Mouse (Mus musculus): ENCODE measurements around the gene Eapp. TPM values are rescaled to one million over a fixed set of nuclear protein-coding genes. Genes with fewer than 3 reads are reported as not detected.
A peak's percentile ranks its signal among the peaks of the same experiment; 100 is the strongest.
"Not testable (repeated sequence)": the region's sequence is repeated elsewhere in the genome, so short reads cannot be mapped to it uniquely, and the experiment has no call there.

Gene Eapp
- polyA plus RNA-seq, 1 experiment from 2014 or later, result 50.0 TPM

DNA sequence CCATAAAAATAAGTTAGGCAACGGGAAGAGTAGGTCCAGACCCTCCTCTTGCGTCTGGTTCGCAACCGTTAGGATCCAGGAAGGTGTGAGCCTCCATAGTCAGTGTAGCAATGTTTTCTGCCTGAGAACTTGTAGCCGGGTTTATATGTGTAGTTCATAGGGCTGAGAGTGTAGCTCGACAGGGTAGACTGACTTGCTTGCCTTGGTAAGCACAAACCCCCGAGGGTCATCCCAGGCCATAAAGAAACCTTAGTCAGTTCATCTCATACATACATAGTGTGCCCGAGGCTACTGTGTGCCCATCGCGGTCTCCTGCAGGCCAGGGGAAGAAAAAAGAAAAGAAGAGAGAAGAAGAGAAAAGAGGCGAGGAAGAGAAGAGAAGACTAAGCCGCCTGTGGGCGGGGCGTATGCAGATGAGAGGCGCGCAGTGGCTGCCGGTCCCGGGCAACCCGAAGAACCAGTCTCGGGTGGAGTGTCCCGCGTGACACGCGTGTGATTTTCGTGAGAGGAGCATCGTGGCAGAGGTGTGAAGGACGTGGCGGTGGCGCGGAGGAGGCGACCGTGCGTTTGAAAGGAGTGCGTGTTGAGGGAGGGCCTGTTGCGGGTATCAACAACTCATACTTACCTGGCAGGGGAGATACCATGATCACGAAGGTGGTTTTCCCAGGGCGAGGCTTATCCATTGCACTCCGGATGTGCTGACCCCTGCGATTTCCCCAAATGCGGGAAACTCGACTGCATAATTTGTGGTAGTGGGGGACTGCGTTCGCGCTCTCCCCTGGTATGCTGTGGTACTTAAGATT, 14.2 kb upstream of the Eapp start:
- DNase-seq, result peak; percentile 26
- not testable (repeated sequence) for ATAC-seq (ENCODE audit: low read depth); H3K4me3 ChIP-seq (replicated peaks); H3K27me3 ChIP-seq; H3K27ac ChIP-seq; H3K9ac ChIP-seq; H3K36me3 ChIP-seq; H3K4me1 ChIP-seq (replicated peaks); H3K9me3 ChIP-seq (replicated peaks); H3K4me2 ChIP-seq
- 0% methylated on average over 7 of the region's 44 CpGs for WGBS (ENCODE audit: insufficient replicate concordance)

DNA sequence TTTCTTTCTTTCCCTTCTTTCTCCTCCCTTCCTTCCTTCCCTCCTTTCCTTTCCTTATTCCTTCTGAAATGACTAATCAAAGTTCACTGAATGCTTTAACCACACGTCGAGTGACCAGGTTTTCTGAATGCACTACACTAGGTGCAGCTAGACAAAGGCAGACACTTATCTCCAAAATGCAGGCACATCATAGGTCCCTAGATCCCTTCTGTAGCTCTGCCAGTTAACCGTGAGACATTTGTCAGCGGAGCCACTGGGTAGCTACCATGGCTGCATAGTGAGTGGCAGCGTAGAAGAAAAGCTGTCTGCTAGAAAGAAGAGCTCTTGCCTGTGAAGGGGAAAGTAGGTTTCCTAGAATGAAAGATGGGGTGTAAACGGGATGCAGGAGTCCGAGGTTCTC, 3.7 kb upstream of the Eapp start:
- Histone ChIP-seq H3K4me3 (replicated peaks) (no peak overlapping the region), H3K4me2 (no peak overlapping the region), H3K27ac (no peak overlapping the region), H3K36me3 (no peaks in the 10 kb centered on the region), H3K27me3 (no peaks in the 10 kb centered on the region), H3K9me3 (replicated peaks) (no peaks in the 10 kb centered on the region), H3K9ac (peak overlapping the region; percentile 3; the same call in 1 of the 2 replicates), H3K4me1 (replicated peaks) (peaks cover 28% of the 10 kb centered on the region)
- no peak for DNase-seq
- no peak for ATAC-seq (ENCODE audit: low read depth)
- WGBS (ENCODE audit: insufficient replicate concordance), result 37% methylated on average over 7 of the region's 7 CpGs

DNA sequence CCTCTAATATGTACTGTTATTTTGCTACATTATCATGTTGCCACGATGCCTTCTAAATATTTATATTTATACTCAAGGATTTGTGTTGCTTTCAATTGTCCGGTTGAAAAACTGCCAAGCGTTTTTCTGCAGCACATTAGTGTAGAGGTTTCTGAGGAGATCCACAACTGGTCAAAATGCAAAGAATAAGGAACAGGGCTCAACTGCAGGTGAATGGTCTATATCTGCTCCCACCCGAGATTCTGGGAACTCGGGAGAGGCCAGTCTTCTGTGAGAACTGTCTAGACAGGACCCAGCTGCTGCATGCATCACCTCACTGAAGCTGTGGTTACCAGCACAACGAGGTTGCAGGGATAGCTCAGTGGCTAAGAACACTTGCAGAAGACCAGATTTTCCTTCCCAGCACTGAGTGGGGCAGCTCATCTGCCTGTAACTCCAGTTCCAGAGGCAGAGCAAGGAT, 2.1 kb upstream of the Eapp start:
- WGBS (ENCODE audit: insufficient replicate concordance), result 48% methylated on average over 6 of the region's 6 CpGs
- peak overlapping the region; percentile 97 for H3K27ac ChIP-seq
- no peaks in the 10 kb centered on the region for H3K27me3 ChIP-seq
- peak overlapping the region; percentile 28 for H3K4me2 ChIP-seq
- peaks cover 41% of the 10 kb centered on the region for H3K4me1 ChIP-seq (replicated peaks)
- no peaks in the 10 kb centered on the region for H3K9me3 ChIP-seq (replicated peaks)
- ATAC-seq (ENCODE audit: low read depth), result no peak
- no peak overlapping the region for H3K4me3 ChIP-seq (replicated peaks)
- peak overlapping the region; percentile 18; the same call in 1 of the 2 replicates for H3K9ac ChIP-seq
- no peak for DNase-seq
- peaks cover 1% of the 10 kb centered on the region for H3K36me3 ChIP-seq

GRCm38 (mm10) chr12:54697003-54697597, 1.4 kb upstream of the Eapp start:
- Histone ChIP-seq H3K4me2 (peak overlapping the region; percentile 28), H3K9me3 (replicated peaks) (no peaks in the 10 kb centered on the region), H3K4me3 (replicated peaks) (no peak overlapping the region), H3K27me3 (no peaks in the 10 kb centered on the region), H3K4me1 (replicated peaks) (peaks cover 44% of the 10 kb centered on the region), H3K9ac (0 out of 2 replicates have a peak overlapping the region, but pooled peaks have one; percentile 18), H3K36me3 (peaks cover 8% of the 10 kb centered on the region), H3K27ac (peak overlapping the region; percentile 97)
- DNase-seq (no peak), ATAC-seq (ENCODE audit: low read depth) (peak; percentile 69)
- WGBS (ENCODE audit: insufficient replicate concordance), result 2% methylated on average over 7 of the region's 7 CpGs

DNA sequence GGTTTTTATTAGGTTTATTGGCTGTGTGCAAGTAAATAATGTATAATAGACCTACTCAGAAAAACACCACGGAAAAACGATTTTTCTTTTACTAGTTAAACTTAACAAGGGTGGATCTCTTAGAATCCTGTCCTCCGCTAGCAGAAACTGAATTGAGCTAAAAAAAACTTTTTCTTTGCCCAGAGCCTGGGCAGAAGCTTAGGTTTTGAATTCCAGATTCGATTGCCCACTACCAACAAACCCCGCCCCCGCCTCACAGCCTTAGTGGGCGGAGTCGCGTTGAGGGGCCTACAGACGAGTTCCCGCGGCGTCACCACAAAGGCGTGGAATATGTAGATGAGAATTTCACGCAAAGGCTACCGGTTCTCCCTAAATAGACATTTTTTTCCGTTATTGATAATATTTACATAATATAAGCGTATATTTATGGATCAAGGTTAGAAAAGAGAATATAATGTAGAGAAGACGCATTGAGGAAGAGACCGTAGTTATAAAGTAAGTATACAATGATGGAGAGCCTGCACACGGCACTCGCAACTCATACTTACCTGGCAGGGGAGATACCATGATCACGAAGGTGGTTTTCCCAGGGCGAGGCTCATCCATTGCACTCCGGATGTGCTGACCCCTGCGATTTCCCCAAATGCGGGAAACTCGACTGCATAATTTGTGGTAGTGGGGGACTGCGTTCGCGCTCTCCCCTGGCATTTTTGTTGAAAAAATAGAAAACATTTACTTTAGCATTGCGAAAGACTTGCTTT, 725 bp upstream of the Eapp start:
- WGBS (ENCODE audit: insufficient replicate concordance), result under 1% methylated on average over 32 of the region's 32 CpGs
- H3K27me3 ChIP-seq, result no peaks in the 10 kb centered on the region
- peak overlapping the region; percentile 92 for H3K9ac ChIP-seq
- no peaks in the 10 kb centered on the region for H3K9me3 ChIP-seq (replicated peaks)
- peaks cover 44% of the 10 kb centered on the region for H3K4me1 ChIP-seq (replicated peaks)
- peak overlapping the region; percentile 97 for H3K27ac ChIP-seq
- ATAC-seq (ENCODE audit: low read depth) (peak; percentile 76), DNase-seq (peak; percentile 86)
- peak overlapping the region; percentile 86 for H3K4me3 ChIP-seq (replicated peaks)
- peak overlapping the region; percentile 85 for H3K4me2 ChIP-seq
- peaks cover 15% of the 10 kb centered on the region for H3K36me3 ChIP-seq

- peak overlapping the region; percentile 86 for H3K4me3 ChIP-seq (replicated peaks)
- no peaks in the 10 kb centered on the region for H3K9me3 ChIP-seq (replicated peaks)
- no peak for DNase-seq
- H3K4me2 ChIP-seq, result peak overlapping the region; percentile 85
- H3K9ac ChIP-seq, result peak overlapping the region; percentile 92
- WGBS (ENCODE audit: insufficient replicate concordance), result 29% methylated on average over 12 of the region's 12 CpGs
- peaks cover 43% of the 10 kb centered on the region for H3K4me1 ChIP-seq (replicated peaks)
- no peaks in the 10 kb centered on the region for H3K27me3 ChIP-seq
- peaks cover 28% of the 10 kb centered on the region for H3K36me3 ChIP-seq
- peak overlapping the region; percentile 97 for H3K27ac ChIP-seq
- no peak for ATAC-seq (ENCODE audit: low read depth)
Observed at GRCm38 (mm10) chr12:54694847-54695510, 718 bp downstream of the Eapp start.

DNA sequence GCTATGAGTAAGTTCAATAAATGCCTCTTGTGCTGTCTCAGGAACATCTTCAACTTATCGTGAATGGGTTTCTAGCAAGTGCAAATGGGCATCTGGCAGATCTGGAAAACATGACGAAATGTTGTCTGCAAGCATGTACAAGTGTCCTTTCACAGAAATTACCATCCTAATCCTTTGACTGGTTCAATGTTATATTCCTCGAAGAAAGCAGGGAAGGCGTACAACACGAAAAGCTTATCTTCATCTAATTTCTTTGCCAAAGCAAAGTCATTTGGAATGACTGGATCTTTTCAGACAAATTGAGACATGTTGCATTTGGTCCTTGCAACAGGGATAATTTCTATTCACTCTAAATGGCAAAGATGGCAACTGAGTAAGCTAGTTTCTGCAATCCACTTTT, 6.6 kb downstream of the Eapp start:
- Histone ChIP-seq H3K36me3 (peaks cover 76% of the 10 kb centered on the region), H3K4me3 (replicated peaks) (no peak overlapping the region), H3K9me3 (replicated peaks) (no peaks in the 10 kb centered on the region), H3K4me1 (replicated peaks) (peaks cover 13% of the 10 kb centered on the region), H3K27me3 (no peaks in the 10 kb centered on the region), H3K4me2 (no peak overlapping the region), H3K9ac (no peak overlapping the region), H3K27ac (no peak overlapping the region)
- ATAC-seq (ENCODE audit: low read depth), result no peak
- 90% methylated on average over 5 of the region's 5 CpGs for WGBS (ENCODE audit: insufficient replicate concordance)
- no peak for DNase-seq

DNA sequence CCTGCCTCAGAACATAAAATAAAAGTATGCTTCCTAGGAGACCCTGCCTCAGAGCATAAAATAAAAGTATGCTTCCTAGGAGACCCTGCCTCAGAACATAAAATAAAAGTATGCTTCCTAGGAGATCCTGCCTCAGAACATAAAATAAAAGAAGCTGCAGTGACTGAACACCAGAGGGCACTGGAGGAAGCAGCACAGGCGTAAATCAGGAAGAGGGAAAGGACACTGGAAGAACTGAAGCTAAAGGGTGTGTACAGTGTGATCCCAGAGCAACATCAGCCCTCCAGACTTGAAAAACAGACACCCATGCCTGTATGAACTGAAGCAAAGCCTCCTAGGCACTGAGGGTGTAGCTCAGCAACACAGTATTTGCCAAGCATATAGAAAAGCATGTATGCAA, 12.5 kb downstream of the Eapp start:
- H3K36me3 ChIP-seq, result peaks cover 47% of the 10 kb centered on the region
- no peaks in the 10 kb centered on the region for H3K4me1 ChIP-seq (replicated peaks)
- no peak overlapping the region for H3K9ac ChIP-seq
- H3K9me3 ChIP-seq (replicated peaks), result no peaks in the 10 kb centered on the region
- no peak for ATAC-seq (ENCODE audit: low read depth)
- H3K27ac ChIP-seq, result no peak overlapping the region
- H3K4me3 ChIP-seq (replicated peaks), result no peak overlapping the region
- no peak overlapping the region for H3K4me2 ChIP-seq
- H3K27me3 ChIP-seq, result no peaks in the 10 kb centered on the region
- DNase-seq, result no peak
- 50% methylated on average over 1 of the region's 1 CpGs for WGBS (ENCODE audit: insufficient replicate concordance)

DNA sequence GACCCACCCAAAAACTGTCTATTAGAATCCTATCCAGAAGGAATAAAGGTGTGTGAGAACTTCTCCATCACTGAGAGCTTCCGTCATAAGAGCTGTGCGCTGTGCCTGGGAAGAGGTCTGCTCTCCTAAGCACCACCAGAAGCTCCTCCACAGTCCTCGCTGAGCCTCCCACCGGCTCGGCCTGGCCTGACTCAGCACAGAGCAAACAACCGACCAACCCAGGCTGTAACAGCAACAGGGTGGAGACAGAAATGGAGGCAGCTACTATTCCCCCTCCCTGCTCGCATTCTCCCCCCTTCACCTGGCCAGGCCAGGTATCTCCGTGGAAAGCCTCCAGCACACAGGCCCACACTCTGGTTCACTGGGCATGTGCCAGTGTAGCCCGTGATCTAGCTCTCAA, 19.0 kb downstream of the Eapp start:
- Histone ChIP-seq H3K4me3 (replicated peaks) (no peak overlapping the region), H3K27me3 (no peaks in the 10 kb centered on the region), H3K4me2 (no peak overlapping the region), H3K9me3 (replicated peaks) (no peaks in the 10 kb centered on the region), H3K9ac (no peak overlapping the region), H3K27ac (no peak overlapping the region), H3K36me3 (peaks cover 59% of the 10 kb centered on the region), H3K4me1 (replicated peaks) (no peaks in the 10 kb centered on the region)
- 91% methylated on average over 9 of the region's 9 CpGs for WGBS (ENCODE audit: insufficient replicate concordance)
- DNase-seq (no peak), ATAC-seq (ENCODE audit: low read depth) (no peak)

- no peak for ATAC-seq (ENCODE audit: low read depth)
- Histone ChIP-seq H3K27me3 (no peaks in the 10 kb centered on the region), H3K4me2 (no peak overlapping the region), H3K4me3 (replicated peaks) (no peak overlapping the region), H3K27ac (no peak overlapping the region), H3K9ac (no peak overlapping the region), H3K36me3 (peaks cover 63% of the 10 kb centered on the region), H3K4me1 (replicated peaks) (no peaks in the 10 kb centered on the region), H3K9me3 (replicated peaks) (no peaks in the 10 kb centered on the region)
- no peak for DNase-seq
- 85% methylated on average over 4 of the region's 4 CpGs for WGBS (ENCODE audit: insufficient replicate concordance)
Observed at GRCm38 (mm10) chr12:54675396-54675795, 20.3 kb downstream of the Eapp start.

DNA sequence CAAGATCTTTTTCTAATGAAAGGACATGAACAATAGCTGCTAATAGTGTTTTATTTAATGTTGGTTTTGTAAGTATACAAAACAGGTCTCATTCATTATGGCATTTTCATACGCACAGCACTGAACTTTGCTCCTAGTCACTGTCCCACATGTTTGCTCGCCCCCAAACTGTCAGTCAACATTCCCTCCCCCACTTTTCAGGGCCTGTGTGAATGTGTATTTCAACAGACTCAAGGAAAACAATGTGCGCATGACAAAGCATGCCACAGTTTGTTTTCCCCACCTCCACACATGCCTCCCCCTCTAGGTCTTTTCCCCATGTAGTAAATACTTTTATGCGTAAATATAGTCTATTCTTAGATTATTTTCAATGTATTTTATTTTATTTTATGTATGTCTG, 24.4 kb downstream of the Eapp start:
- WGBS (ENCODE audit: insufficient replicate concordance), result 78% methylated on average over 4 of the region's 4 CpGs
- H3K9me3 ChIP-seq (replicated peaks), result no peaks in the 10 kb centered on the region
- H3K27me3 ChIP-seq, result no peaks in the 10 kb centered on the region
- peak overlapping the region; percentile 58 for H3K27ac ChIP-seq
- no peak overlapping the region for H3K4me3 ChIP-seq (replicated peaks)
- no peak overlapping the region for H3K9ac ChIP-seq
- no peak overlapping the region for H3K4me2 ChIP-seq
- no peaks in the 10 kb centered on the region for H3K4me1 ChIP-seq (replicated peaks)
- no peak for DNase-seq
- peak; percentile 33; the same call in 1 of the 2 replicates for ATAC-seq (ENCODE audit: low read depth)
- peaks cover 38% of the 10 kb centered on the region for H3K36me3 ChIP-seq
